Comparison of ENCODE assay signal across 8 mouse cellular contexts in genomic region chr5:53494536-53495159, GRCm38 (mm10). TPM values are rescaled to one million over a fixed set of nuclear protein-coding genes. Genes with fewer than 3 reads are reported as not detected.
A peak's percentile ranks its signal among the peaks of the same experiment; 100 is the strongest.
DNase-seq lines count a peak whose midpoint lies in the region.
"Had no signal": no experiment of that assay in that cellular context is flagged by ENCODE, and none has a peak within 500 bp of the region (broad histone marks: within the 10 kb centered on the region; RNA-seq: fewer than 3 reads in every experiment).

No protein-coding gene starts in this region.

- intact Hi-C loops in heart, postnatal 14 days (cut with DNase I) = no loop called here

- peak; percentile 38 for DNase-seq in cerebellum, adult 11 months
- DNase-seq in cerebellum, adult 9-10 months = peak; percentile 66
- peak; percentile 31 to 77 for DNase-seq in frontal cortex, postnatal 36 days (ENCODE audit: low spot score in 2 of 2)
- peak; percentile 46 to 68 for DNase-seq in right cerebral cortex, postnatal 10 days (ENCODE audit: low spot score in 2 of 2)
- DNase-seq in c-Kit-positive CD71-positive TER-119-positive erythroid progenitor cells, embryonic 14.5 days (ENCODE audit: low spot score) = no peak
- DNase-seq in natural killer cell, adult 2 months (ENCODE audit: low spot score in 2 of 2) = no peak
- no peak for DNase-seq in heart, postnatal 14 days
- DNase-seq: kidney, adult 8-10 months had no signal

RNA-seq across cellular contexts. Expression of gene Rbpj, which starts 28.7 kb away (rescaled TPM):
- total RNA-seq in heart, postnatal 14 days (2021) = 10 to 100 TPM; 28.6 to 33.9 TPM

Comparison
In these comparisons a context has a peak if more than half of its experiments do, and no peak if none do; other contexts are left out.
1. DNase-seq: peak in cerebellum, adult 11 months (single experiment), cerebellum, adult 9-10 months (single experiment), frontal cortex, postnatal 36 days (2 of 2) and right cerebral cortex, postnatal 10 days (2 of 2); none in c-Kit-positive CD71-positive TER-119-positive erythroid progenitor cells, embryonic 14.5 days (single experiment), natural killer cell, adult 2 months (0 of 2) and heart, postnatal 14 days (0 of 2).